Mouse (Mus musculus) mouse trophoblast stem cell (cell line): Measurements from ENCODE around the gene Dydc2.
"Not testable (repeated sequence)": the region's sequence is repeated elsewhere in the genome, so short reads cannot be mapped to it uniquely, and the experiment has no call there.

Source experiments
- in situ Hi-C, 2 experiments: fragments of 300-500 bp; cut with MseI, MboI; formaldehyde crosslinking; loops; 2 replicates in 1 of 2; 3 replicates in 1 of 2; pipeline ENCODE4 v1.15.1; 2025

Gene Dydc2

GRCm38 (mm10) chr14:41069108-41069507, at the start of gene Dydc2:
Gene Dydc2 (minus strand): TSS chr14:41069208.
- in situ Hi-C loops = no loop called here

- in situ Hi-C loops = no loop called here
Measured at GRCm38 (mm10) chr14:41116271-41116670, 47.3 kb upstream of the Dydc2 start.

GRCm38 (mm10) chr14:41112944-41113343, 43.9 kb upstream of the Dydc2 start:
- in situ Hi-C loops = no loop called here

GRCm38 (mm10) chr14:41111031-41111668, 42.1 kb upstream of the Dydc2 start:
- in situ Hi-C loops = no loop called here

DNA sequence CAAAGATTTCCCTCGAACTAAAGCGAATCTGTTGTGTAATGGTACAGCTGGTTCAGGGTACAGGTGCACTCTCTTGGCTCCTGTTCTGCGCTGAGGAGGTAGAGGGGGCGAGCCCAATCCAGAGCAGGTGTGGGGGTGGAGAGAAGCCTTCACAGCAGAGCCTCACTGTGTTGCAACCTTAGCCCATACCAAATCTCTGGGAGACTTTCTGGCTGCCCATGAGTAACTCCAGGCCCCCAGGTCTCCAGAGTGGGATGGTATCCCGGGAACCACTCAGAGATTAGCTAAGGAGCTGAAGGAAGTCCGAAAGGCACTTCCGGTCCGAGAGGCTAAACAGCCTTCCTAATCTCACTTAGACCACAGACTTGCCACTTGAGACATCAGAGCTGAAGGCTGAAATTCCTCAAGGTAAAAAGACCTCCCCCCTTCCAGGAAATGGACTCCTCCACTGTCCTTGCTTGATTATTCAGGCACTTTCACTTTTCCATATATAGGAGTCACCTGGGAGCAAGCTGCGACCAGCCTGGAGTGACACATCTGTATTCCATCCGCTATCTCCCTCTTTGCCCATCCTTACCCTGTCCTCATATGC, 35.9 kb upstream of the Dydc2 start, which contains the start of gene Mat1a:
Gene Mat1a (plus strand): TSS at position 183 of the 592 bp plus-strand sequence.
- in situ Hi-C loops = no loop called here

DNA sequence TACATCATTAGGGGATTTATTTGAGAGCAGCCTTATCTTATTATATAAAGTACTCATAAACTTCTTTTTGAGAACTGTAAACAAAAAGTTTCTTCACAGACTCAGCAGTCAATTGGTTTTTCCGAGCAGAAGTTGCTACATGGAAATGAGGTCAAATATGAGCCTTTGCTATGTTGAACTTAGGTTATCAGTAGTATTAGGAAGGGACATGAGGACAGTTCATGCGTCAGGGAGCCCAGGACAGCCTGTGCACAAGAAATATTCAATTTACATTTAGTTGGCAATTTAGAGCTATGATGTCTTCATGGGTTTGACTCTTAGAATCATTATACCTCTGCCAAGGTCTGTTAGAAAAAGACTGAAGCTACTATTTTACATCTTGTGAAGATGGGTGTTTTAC, 33.3 kb upstream of the Dydc2 start:
- in situ Hi-C loops = no loop called here

GRCm38 (mm10) chr14:41101242-41101641, 32.2 kb upstream of the Dydc2 start:
- in situ Hi-C loops = no loop called here

GRCm38 (mm10) chr14:41100712-41101111, 31.7 kb upstream of the Dydc2 start:
- in situ Hi-C loops = no loop called here

DNA sequence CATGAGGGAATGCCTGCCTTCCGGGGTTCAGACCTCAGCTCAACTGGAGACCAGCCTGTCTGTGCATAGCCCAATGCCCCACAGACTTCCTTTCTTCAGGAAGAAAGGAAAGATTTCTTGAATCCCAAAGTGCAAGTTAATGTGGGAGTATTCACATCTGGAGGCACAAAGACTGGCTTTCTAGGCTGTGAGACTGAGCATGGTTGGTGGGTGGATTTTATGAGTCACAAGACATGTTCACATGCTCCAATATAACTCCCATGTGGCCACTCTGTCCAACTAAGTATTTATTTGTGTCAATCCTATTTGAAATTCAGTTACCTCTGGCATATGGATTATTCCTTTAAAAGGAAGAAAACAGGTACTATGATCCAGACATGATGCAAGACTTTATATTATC, 29.7 kb upstream of the Dydc2 start:
- in situ Hi-C loops = no loop called here

GRCm38 (mm10) chr14:41096296-41096860, 27.4 kb upstream of the Dydc2 start:
- in situ Hi-C loops = no loop called here

DNA sequence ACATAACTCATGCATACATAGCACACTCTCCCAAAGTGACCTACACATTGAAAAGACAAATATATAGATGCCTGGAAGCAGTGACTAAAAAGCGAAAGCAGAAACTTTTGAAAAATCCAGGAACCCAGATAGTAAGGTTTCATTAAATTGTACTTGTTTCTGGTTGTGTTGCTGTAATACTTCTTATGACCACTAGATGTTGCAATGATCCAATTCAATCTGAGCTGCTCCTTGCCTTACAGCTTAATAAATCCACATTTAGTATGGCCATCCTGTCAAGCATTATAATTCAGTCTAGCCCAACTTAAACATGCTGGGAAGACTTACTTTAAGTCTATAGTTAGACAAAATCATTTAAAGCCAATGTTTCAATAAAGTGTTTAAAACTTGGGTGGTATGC, 25.1 kb upstream of the Dydc2 start:
- in situ Hi-C loops = loop anchor here (5.0 kb wide), 1 partner anchor 68 kb away; no protein-coding TSS in a partner anchor

DNA sequence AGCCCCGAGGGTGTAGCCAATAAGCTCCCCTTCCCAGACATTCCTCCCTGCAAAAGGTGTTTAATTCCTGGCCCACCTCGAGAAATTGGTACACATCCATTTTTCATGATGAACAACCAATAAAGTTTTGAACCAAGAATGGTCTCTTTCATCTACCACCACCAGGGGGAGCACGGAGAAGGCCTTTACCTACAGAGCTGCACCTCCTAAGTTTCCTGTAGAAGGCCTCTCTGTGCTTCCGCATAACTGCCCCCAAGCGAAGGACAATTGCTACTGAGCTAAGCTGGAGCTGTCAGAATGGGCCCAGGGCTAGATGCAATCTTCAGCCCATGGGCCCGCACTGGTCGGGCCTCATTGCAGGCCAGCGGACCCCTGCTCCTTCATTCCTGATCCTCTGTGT, 21.8 kb upstream of the Dydc2 start:
- in situ Hi-C loops = loop anchor here (5.0 kb wide), 1 partner anchor 72 kb away; no protein-coding TSS in a partner anchor

- in situ Hi-C loops = no loop called here
Measured at GRCm38 (mm10) chr14:41087509-41087908, 18.5 kb upstream of the Dydc2 start.

DNA sequence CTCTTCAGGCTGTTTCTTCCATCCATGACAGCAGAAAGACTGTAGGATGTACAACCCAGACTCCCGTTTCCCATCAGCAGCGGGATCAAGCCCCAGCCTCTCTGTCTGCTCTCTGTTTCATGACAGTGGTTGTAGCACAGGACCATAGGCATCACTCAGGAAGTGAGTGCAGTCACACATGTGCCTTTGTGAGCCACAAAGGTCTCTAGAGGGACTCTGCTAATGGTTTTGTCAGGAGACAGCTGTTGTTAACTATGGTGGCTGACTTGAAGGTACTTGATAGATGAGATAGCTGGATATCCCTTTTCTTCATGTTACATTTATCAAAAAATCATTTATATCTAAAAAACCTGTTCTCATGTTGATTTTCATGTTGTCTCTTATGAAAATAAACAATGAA, 13.4 kb upstream of the Dydc2 start:
- in situ Hi-C loops = no loop called here

DNA sequence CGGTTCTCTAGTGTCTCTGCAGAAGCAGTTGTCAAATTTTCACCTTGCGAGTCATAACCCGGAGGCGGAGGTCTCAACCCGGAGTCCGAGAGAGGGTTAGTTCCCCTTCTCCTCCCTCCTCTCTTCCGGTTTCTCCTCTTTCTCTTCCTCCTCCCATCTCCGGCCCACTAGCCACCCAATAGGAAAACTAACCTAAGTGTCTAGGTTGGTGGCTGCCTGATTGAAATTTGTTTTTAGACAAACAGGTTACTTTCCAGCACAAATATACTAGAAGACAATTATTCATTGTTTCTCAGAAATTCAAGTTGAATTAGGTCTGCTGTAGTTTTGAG, 3.9 kb upstream of the Dydc2 start:
- in situ Hi-C loops = no loop called here

GRCm38 (mm10) chr14:41072229-41072943, 3.4 kb upstream of the Dydc2 start, which contains the start of gene Dydc1:
Gene Dydc1 (plus strand): TSS chr14:41072911.
- in situ Hi-C loops = no loop called here

DNA sequence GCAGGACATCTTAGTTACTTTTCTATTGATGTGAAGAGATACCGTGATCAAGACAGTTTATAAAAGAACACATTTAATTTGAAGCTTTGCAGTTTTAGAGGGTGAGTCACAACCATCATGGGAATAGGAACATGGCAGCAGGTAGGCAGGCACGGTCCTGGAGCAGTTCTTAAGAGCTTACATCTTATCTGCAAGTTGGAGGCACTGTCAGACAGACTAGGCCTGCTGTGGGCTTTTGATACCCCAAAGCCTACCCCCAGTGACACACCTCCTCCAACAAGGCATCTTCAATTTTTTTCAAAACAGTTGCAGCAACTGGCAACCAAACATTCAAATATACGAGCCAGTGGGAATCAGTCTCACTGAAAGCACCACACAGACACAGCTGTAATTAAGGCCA, 1.3 kb upstream of the Dydc2 start:
- in situ Hi-C loops = no loop called here

- in situ Hi-C loops = no loop called here
Measured at GRCm38 (mm10) chr14:41066416-41066815, 2.6 kb downstream of the Dydc2 start.

DNA sequence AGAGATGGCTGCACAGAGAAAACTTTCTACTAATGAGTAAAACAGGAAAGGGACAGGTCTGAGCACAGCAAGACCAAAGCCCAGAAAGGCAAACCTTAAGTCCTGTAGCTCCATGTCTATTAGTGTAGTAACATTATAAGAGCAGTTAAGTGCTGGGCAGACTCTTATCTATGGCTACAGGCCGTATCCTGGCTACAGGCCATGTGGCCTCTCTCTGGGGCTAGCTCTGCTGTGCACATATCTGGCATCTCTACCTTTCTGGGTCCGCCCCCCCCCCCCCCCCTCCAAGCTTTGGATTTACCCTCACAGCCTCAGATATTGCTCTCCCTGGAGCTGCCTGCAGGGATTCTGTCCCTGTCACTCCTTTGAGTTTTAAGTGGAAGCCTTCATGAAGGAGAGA, 3.8 kb downstream of the Dydc2 start:
- in situ Hi-C loops = no loop called here

- in situ Hi-C loops = not testable (repeated sequence)
Measured at GRCm38 (mm10) chr14:41053190-41053589, 15.8 kb downstream of the Dydc2 start.

GRCm38 (mm10) chr14:41052481-41052880, 16.5 kb downstream of the Dydc2 start:
- in situ Hi-C loops = no loop called here

GRCm38 (mm10) chr14:41050471-41050870, 18.5 kb downstream of the Dydc2 start:
- in situ Hi-C loops = no loop called here
